Mouse (Mus musculus): ENCODE measurements around the gene Trim45.

Gene Trim45

GRCm38 (mm10) chr3:100932077-100932944 lies 10.3 kb downstream of the Trim45 start:
- DNase-seq: peak; percentile 41

- DNase-seq: no peak
Measured at GRCm38 (mm10) chr3:100935521-100935920, 13.5 kb downstream of the Trim45 start.

GRCm38 (mm10) chr3:100936201-100936600 lies 14.2 kb downstream of the Trim45 start:
- no peak for DNase-seq

- no peak for DNase-seq
Measured at GRCm38 (mm10) chr3:100938211-100938610, 16.2 kb downstream of the Trim45 start.

- DNase-seq: no peak
Measured at GRCm38 (mm10) chr3:100940496-100941037, 18.6 kb downstream of the Trim45 start.

- DNase-seq: no peak
Measured at GRCm38 (mm10) chr3:100947286-100947685, 25.3 kb downstream of the Trim45 start.

- no peak for DNase-seq
Measured at GRCm38 (mm10) chr3:100951531-100951930, 29.5 kb downstream of the Trim45 start.

GRCm38 (mm10) chr3:100954616-100955015 lies 32.6 kb downstream of the Trim45 start:
- no peak for DNase-seq

- DNase-seq: no peak
Measured at GRCm38 (mm10) chr3:100961007-100961406, 39.0 kb downstream of the Trim45 start.

- no peak for DNase-seq
Measured at GRCm38 (mm10) chr3:100961501-100961900, 39.5 kb downstream of the Trim45 start.

- DNase-seq: peak; percentile 64
Measured at GRCm38 (mm10) chr3:100963849-100964542, 42.0 kb downstream of the Trim45 start.

- peak; percentile 97 for DNase-seq
Measured at GRCm38 (mm10) chr3:100969176-100969917, 47.3 kb downstream of the Trim45 start, which contains the start of gene Ttf2. TSS of gene Ttf2 (minus strand) at chr3:100969663.

GRCm38 (mm10) chr3:100973906-100974305 lies 51.9 kb downstream of the Trim45 start:
- DNase-seq: peak; percentile 56

GRCm38 (mm10) chr3:100979290-100979689 lies 57.3 kb downstream of the Trim45 start:
- DNase-seq: no peak
